Mouse (Mus musculus) myocyte (in vitro differentiated cells): Measurements from ENCODE around the gene Styx. TPM values are rescaled to one million over a fixed set of nuclear protein-coding genes. Genes with fewer than 3 reads are reported as not detected.
A peak's percentile ranks its signal among the peaks of the same experiment; 100 is the strongest.

Experiments used
- H3K27me3 ChIP-seq: one replicate; pipeline ENCODE4 v1.6.1; 2011; ENCODE audit not compliant: control insufficient read depth, insufficient read depth, insufficient read length
- H3K36me3 ChIP-seq: one replicate; pipeline ENCODE4 v1.6.1; 2011; ENCODE audit not compliant: control insufficient read depth, insufficient read depth
- H3K4me2 ChIP-seq: one replicate; pipeline ENCODE4 v1.6.1; 2011; ENCODE audit warnings: low read depth, control low read depth
- H3K4me3 ChIP-seq: one replicate; pipeline ENCODE4 v1.5.1; 2011; ENCODE audit warnings: mild to moderate bottlenecking, control low read depth, moderate library complexity
- H3K79me2 ChIP-seq: one replicate; pipeline ENCODE4 v1.6.1; 2011; ENCODE audit not compliant: control insufficient read depth, insufficient read depth
- H3ac ChIP-seq: one replicate; pipeline ENCODE4 v1.6.1; 2011; ENCODE audit not compliant: control insufficient read depth, insufficient read length
- CEBPB ChIP-seq: IDR thresholded peaks from 2 replicates; pipeline ENCODE4 v1.6.1; 2011; ENCODE audit warnings: mild to moderate bottlenecking, moderate library complexity; ENCODE audit not compliant: poor library complexity, insufficient read depth, severe bottlenecking
- E2F4 ChIP-seq: IDR thresholded peaks from one replicate; pipeline ENCODE4 v1.6.1; 2011; ENCODE audit warnings: mild to moderate bottlenecking, control low read depth, moderate library complexity; ENCODE audit not compliant: insufficient read depth
- MAX ChIP-seq: IDR thresholded peaks from one replicate; pipeline ENCODE4 v1.6.1; 2011; ENCODE audit warnings: low read depth, mild to moderate bottlenecking, control low read depth
- MYOD1 ChIP-seq, 3 experiments: IDR thresholded peaks; one replicate each; pipeline ENCODE4 v1.6.1; 2011; ENCODE audit warnings: control low read depth in 2 of 3, low read depth in 2 of 3, mild to moderate bottlenecking in 2 of 3, moderate library complexity in 1 of 3; ENCODE audit not compliant: insufficient read length in 2 of 3, control insufficient read depth in 1 of 3
- MYOG ChIP-seq, 3 experiments: IDR thresholded peaks; one replicate each; pipeline ENCODE4 v1.6.1; 2011; ENCODE audit warnings: control low read depth in 2 of 3, low read depth in 2 of 3, mild to moderate bottlenecking in 2 of 3; ENCODE audit not compliant: insufficient read length in 2 of 3, control insufficient read depth in 1 of 3, insufficient read depth in 1 of 3
- POLR2A ChIP-seq: IDR thresholded peaks from one replicate; pipeline ENCODE4 v1.6.1; 2011; ENCODE audit warnings: low read depth, mild to moderate bottlenecking, control low read depth, moderate library complexity; ENCODE audit not compliant: insufficient read length
- POLR2AphosphoS2 ChIP-seq: IDR thresholded peaks from one replicate; pipeline ENCODE4 v1.6.1; 2011; ENCODE audit warnings: low read depth, control low read depth; ENCODE audit not compliant: insufficient read length
- REST ChIP-seq: IDR thresholded peaks from one replicate; pipeline ENCODE4 v1.6.1; 2011; ENCODE audit warnings: mild to moderate bottlenecking, control low read depth, moderate library complexity; ENCODE audit not compliant: insufficient read depth, insufficient read length
- SRF ChIP-seq: IDR thresholded peaks from one replicate; pipeline ENCODE4 v1.6.1; 2011; ENCODE audit warnings: low read depth; ENCODE audit not compliant: control insufficient read depth, insufficient read length
- TCF12 ChIP-seq: IDR thresholded peaks from one replicate; pipeline ENCODE4 v1.6.1; 2011; ENCODE audit warnings: mild to moderate bottlenecking, control low read depth; ENCODE audit not compliant: poor library complexity, insufficient read depth, severe bottlenecking
- TCF3 ChIP-seq: IDR thresholded peaks from one replicate; pipeline ENCODE4 v1.6.1; 2011; ENCODE audit warnings: low read depth, control low read depth; ENCODE audit not compliant: insufficient read length
- USF1 ChIP-seq: IDR thresholded peaks from one replicate; pipeline ENCODE4 v1.6.1; 2011; ENCODE audit warnings: low read depth, mild to moderate bottlenecking, control low read depth, moderate library complexity
- polyA plus RNA-seq: library from polyadenylated mRNA; unstranded; fragments of >200 nt; fragmentation: generic; extraction: Trizol; gene quantifications from one replicate; pipeline ENCODE4 v1.2.1, GENCODE M21; 2012; ENCODE audit warnings: missing spikeins

The Styx gene
- polyA plus RNA-seq, 1 experiment = 6.3 TPM

DNA sequence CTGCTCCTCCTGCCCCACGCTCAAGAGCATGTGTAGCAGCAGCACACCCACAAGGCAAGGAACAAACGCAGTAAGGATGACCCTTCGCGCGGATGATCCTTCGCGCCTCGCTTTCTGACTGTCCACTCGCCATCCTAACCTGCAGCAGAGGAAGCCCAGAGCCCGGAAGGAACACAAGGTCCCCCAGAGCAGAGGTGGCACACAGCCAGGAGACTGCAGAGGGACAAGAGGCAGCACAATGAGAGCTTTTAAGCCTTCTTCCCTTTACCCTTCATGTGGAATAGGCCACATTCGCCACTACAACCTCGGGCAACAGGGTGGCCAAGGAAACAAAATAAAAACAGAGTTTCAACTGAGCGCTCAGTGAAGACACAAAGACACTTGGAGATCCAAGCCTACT lies 41.2 kb upstream of the Styx start:
- Histone ChIP-seq H3ac (no peak overlapping the region), H3K27me3 (no peaks in the 10 kb centered on the region), H3K4me3 (no peak overlapping the region), H3K4me2 (no peak overlapping the region), H3K36me3 (peaks cover 13% of the 10 kb centered on the region), H3K79me2 (peaks cover 85% of the 10 kb centered on the region)
- TF ChIP-seq POLR2A (peak; percentile 33), SRF (no peak), POLR2AphosphoS2 (peak; percentile 85)

DNA sequence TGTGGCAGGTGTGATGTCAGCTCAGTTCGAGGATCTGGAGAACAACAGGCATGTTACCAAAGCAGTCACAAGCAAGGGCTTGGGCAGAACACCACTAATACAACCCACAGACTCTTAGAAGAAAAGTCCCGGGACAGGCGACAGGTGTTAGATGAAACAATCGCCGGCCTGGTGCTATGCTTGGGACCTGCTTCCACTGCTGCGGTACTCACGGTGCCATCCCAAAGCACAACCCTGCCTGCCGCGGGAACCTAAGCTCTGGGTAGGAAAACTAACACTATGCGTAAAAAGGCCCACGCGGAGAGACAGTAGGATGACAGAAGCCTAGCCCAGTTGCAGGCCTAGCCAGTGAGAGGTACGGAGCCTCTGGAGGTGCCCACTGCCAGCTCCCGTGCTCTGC lies 40.8 kb upstream of the Styx start:
- Histone ChIP-seq H3K4me3 (no peak overlapping the region), H3ac (no peak overlapping the region), H3K4me2 (no peak overlapping the region), H3K36me3 (peaks cover 9% of the 10 kb centered on the region), H3K27me3 (no peaks in the 10 kb centered on the region), H3K79me2 (peaks cover 89% of the 10 kb centered on the region)
- TF ChIP-seq REST = no peak
- no peak for TF ChIP-seq MAX
- no peak for TF ChIP-seq MYOG (IDR thresholded peaks at IDR 0.05; ENCODE audit: control insufficient read depth in 1 of 3, insufficient read depth in 1 of 3, insufficient read length in 2 of 3, low read depth in 2 of 3)
- no peak for TF ChIP-seq CEBPB
- no peak for TF ChIP-seq TCF3
- TF ChIP-seq MYOD1 (IDR thresholded peaks at IDR 0.05; ENCODE audit: control insufficient read depth in 1 of 3, insufficient read length in 2 of 3, low read depth in 2 of 3) = no peak
- no peak for TF ChIP-seq POLR2A
- TF ChIP-seq USF1 = no peak
- no peak for TF ChIP-seq TCF12
- TF ChIP-seq POLR2AphosphoS2 = no peak

DNA sequence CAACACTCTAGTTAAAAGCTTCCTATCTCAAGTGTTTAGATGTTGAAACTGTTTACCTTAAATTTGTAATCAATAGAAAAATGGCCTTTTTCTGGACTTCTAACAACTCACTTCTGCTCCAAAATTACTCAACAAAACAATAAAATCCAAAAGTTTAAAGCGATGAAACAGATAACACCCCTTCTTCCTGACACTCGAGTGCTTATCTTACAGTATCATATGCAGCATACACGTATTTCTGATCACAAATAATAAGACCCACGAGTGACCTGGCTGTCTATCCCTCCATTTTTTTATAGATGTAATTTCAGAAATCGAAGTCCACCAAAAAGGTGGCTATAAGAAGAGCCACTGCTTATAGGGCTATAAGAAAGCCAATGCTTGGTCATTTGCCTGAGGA lies 34.0 kb upstream of the Styx start:
- Histone ChIP-seq H3ac (no peak overlapping the region), H3K4me3 (peak overlapping the region; percentile 66), H3K4me2 (peak overlapping the region; percentile 77), H3K79me2 (peaks cover 61% of the 10 kb centered on the region), H3K27me3 (no peaks in the 10 kb centered on the region), H3K36me3 (no peaks in the 10 kb centered on the region)
- no peak for TF ChIP-seq SRF
- TF ChIP-seq POLR2A = no peak
- TF ChIP-seq REST = no peak
- no peak for TF ChIP-seq E2F4

DNA sequence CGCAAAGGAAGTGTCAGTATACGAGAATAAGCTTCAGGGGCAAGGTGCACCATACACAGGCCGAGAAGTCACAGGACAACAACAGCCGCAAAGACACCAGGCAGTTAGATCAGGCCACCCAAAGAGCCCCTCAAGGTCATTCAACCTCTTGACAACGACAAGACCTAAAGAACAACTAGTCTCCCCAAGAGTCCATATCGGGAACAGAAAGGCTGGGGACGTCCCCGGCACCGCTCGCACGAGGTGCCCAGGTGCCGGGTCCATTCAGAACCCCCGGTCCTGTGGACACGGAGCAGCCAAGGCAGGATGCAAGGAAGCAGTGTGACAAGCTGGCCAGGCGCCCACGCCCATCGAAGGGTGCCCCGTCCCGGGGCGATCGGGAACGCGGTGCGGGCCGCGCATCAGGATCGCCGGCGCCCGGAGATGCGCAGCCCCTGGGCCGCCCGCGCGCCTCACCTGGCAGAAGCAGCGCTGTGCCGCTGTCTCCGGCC lies 32.9 kb upstream of the Styx start:
- H3K36me3 ChIP-seq = no peaks in the 10 kb centered on the region

DNA sequence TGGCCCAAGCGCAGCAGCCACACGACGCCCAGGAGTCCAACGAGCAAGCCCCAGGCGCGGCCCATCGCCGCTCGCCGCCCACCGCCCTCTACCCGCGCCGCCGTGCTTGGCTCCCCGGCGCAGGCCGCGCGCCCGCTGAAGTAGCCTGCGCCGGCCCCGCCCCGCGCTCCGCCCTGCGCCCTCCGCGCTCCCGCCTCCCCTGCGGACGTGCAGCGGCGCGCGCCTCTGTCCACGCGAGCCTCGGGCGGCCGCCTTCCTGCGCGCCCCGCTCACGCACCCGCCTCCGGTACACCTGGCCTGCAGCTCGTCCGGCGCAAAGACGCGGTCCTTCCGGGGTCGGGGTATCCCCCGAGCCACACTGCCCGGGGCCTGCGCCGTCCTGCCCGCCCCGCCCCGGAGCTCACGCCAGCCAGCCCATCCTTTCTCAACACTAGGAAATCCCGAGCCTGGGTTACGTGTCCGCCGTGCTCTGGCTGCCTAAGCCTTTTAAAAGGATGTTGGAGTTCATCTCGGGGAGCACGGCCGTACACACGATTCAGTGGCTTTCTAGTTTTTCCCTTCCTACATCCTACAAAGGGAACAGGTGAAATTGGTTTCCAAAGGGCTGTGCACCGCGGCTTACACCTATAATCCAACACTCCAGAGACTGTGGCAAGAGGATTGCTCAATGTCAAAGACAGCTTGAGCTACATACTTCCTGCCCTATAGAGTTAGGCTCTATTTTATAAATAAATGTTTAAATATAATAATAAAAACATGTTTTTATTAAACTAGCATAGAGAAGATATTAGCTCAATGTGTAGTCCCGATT lies 32.3 kb upstream of the Styx start, which contains the start of gene Ero1l:
Gene Ero1l, minus strand, starts transcription at position 346 of the 811 bp plus-strand sequence.
- TF ChIP-seq MYOG (IDR thresholded peaks at IDR 0.05; ENCODE audit: control insufficient read depth in 1 of 3, insufficient read depth in 1 of 3, insufficient read length in 2 of 3, low read depth in 2 of 3) (no peak), CEBPB (peak; percentile 66), POLR2A (peak; percentile 99), REST (no peak), MYOD1 (IDR thresholded peaks at IDR 0.05; ENCODE audit: control insufficient read depth in 1 of 3, insufficient read length in 2 of 3, low read depth in 2 of 3) (peak in 1 of 3 experiments; percentile 67), SRF (peak; percentile 44), TCF3 (no peak), USF1 (no peak), MAX (no peak), TCF12 (no peak), POLR2AphosphoS2 (peak; percentile 99), E2F4 (no peak)
- Histone ChIP-seq H3K79me2 (peaks cover 44% of the 10 kb centered on the region), H3K4me2 (peak within 1 kb of the TSS; percentile 77), H3K4me3 (peak within 1 kb of the TSS; percentile 66), H3ac (peak within 1 kb of the TSS; percentile 94), H3K36me3 (no peaks in the 10 kb centered on the region), H3K27me3 (no peaks in the 10 kb centered on the region)

More for the DNA sequence above, 32.9 kb upstream of the Styx start:
- Histone ChIP-seq H3K4me2 (peak overlapping the region; percentile 77), H3K79me2 (peaks cover 51% of the 10 kb centered on the region), H3ac (peak overlapping the region; percentile 94), H3K4me3 (peak overlapping the region; percentile 66), H3K27me3 (no peaks in the 10 kb centered on the region)
- no peak for TF ChIP-seq MAX
- no peak for TF ChIP-seq POLR2AphosphoS2
- TF ChIP-seq POLR2A = no peak
- TF ChIP-seq USF1 = no peak
- TF ChIP-seq CEBPB = no peak
- no peak for TF ChIP-seq TCF3
- TF ChIP-seq MYOG (IDR thresholded peaks at IDR 0.05; ENCODE audit: control insufficient read depth in 1 of 3, insufficient read depth in 1 of 3, insufficient read length in 2 of 3, low read depth in 2 of 3) = no peak
- no peak for TF ChIP-seq MYOD1 (IDR thresholded peaks at IDR 0.05; ENCODE audit: control insufficient read depth in 1 of 3, insufficient read length in 2 of 3, low read depth in 2 of 3)
- no peak for TF ChIP-seq SRF
- no peak for TF ChIP-seq REST
- TF ChIP-seq TCF12 = no peak
- TF ChIP-seq E2F4 = no peak
